Mouse (Mus musculus): ENCODE data around the gene Apon. TPM values are rescaled to one million over a fixed set of nuclear protein-coding genes. Genes with fewer than 3 reads are reported as not detected.

Gene Apon
- total RNA-seq, 2 experiments from 2014 or later, result not detected

GRCm38 (mm10) chr10:128221533-128222286 is 32.2 kb upstream of the Apon start:
- H3K27ac ChIP-seq, result no peak overlapping the region
- no peak overlapping the region for H3K4me3 ChIP-seq
- DNase-seq, result no peak
- peak; percentile 24; the same call in 1 of the 2 replicates for TF ChIP-seq CTCF (IDR thresholded peaks at IDR 0.05)
- intact Hi-C loops (cut with DNase I), result no loop called here

- DNase-seq, result no peak
- Histone ChIP-seq H3K4me3 (no peak overlapping the region), H3K27ac (no peak overlapping the region)
- intact Hi-C loops (cut with DNase I), result no loop called here
- TF ChIP-seq CTCF (IDR thresholded peaks at IDR 0.05), result no peak
Measured at GRCm38 (mm10) chr10:128225064-128225463, 28.8 kb upstream of the Apon start.

GRCm38 (mm10) chr10:128225538-128225937 is 28.4 kb upstream of the Apon start, which contains the start of gene Mip:
Gene Mip (plus strand): TSS chr10:128225838.
- intact Hi-C loops (cut with DNase I), result no loop called here
- no peak within 1 kb of the TSS for H3K4me3 ChIP-seq
- DNase-seq, result no peak
- H3K27ac ChIP-seq, result no peak within 1 kb of the TSS
- TF ChIP-seq CTCF (IDR thresholded peaks at IDR 0.05), result no peak

- TF ChIP-seq CTCF (IDR thresholded peaks at IDR 0.05), result no peak
- intact Hi-C loops (cut with DNase I), result no loop called here
- no peak overlapping the region for H3K27ac ChIP-seq
- no peak overlapping the region for H3K4me3 ChIP-seq
- DNase-seq, result no peak
Measured at GRCm38 (mm10) chr10:128227592-128227991, 26.3 kb upstream of the Apon start.

- Histone ChIP-seq H3K27ac (no peak overlapping the region), H3K4me3 (no peak overlapping the region)
- intact Hi-C loops (cut with DNase I), result no loop called here
- no peak for DNase-seq
- TF ChIP-seq CTCF (IDR thresholded peaks at IDR 0.05), result no peak
Measured at GRCm38 (mm10) chr10:128228009-128228408, 25.9 kb upstream of the Apon start.

GRCm38 (mm10) chr10:128230582-128230981 is 23.3 kb upstream of the Apon start:
- no peak for TF ChIP-seq CTCF (IDR thresholded peaks at IDR 0.05)
- intact Hi-C loops (cut with DNase I), result loop anchor here (5.0 kb wide), 1 partner anchor 42 kb away; the partner anchor contains the start of gene Stat2
- Histone ChIP-seq H3K27ac (no peak overlapping the region), H3K4me3 (no peak overlapping the region)
- DNase-seq, result no peak

GRCm38 (mm10) chr10:128231146-128231545 is 22.8 kb upstream of the Apon start:
- TF ChIP-seq CTCF (IDR thresholded peaks at IDR 0.05), result no peak
- peak overlapping the region; percentile 82 for H3K4me3 ChIP-seq
- intact Hi-C loops (cut with DNase I), result loop anchor here (5.0 kb wide), 1 partner anchor 41 kb away; the partner anchor contains the start of gene Stat2
- DNase-seq, result no peak
- H3K27ac ChIP-seq, result peak overlapping the region; percentile 95

- no peak for TF ChIP-seq CTCF (IDR thresholded peaks at IDR 0.05)
- Histone ChIP-seq H3K4me3 (peak within 1 kb of the TSS; percentile 82), H3K27ac (peak within 1 kb of the TSS; percentile 95)
- DNase-seq, result peak; percentile 92
- intact Hi-C loops (cut with DNase I), result loop anchor here (2.0 to 5.0 kb wide), 2 partner anchors 19 to 40 kb away; partner anchors contain the start of gene Stat2
Measured at GRCm38 (mm10) chr10:128231697-128232419, 22.0 kb upstream of the Apon start, which contains the start of gene Timeless. Gene Timeless (plus strand): TSS chr10:128232065.

- intact Hi-C loops (cut with DNase I), result loop anchor here (2.0 to 5.0 kb wide), 2 partner anchors 20 to 40 kb away; partner anchors contain the start of gene Stat2
- DNase-seq, result peak; percentile 42
Measured at GRCm38 (mm10) chr10:128232420-128232985, 21.4 kb upstream of the Apon start.

GRCm38 (mm10) chr10:128236321-128236720 is 17.6 kb upstream of the Apon start:
- intact Hi-C loops (cut with DNase I), result no loop called here
- Histone ChIP-seq H3K4me3 (no peak overlapping the region), H3K27ac (no peak overlapping the region; the same call in 1 of the 2 replicates)
- DNase-seq, result no peak
- no peak for TF ChIP-seq CTCF (IDR thresholded peaks at IDR 0.05)

More at GRCm38 (mm10) chr10:128232420-128232985, 21.4 kb upstream of the Apon start:
- Histone ChIP-seq H3K4me3 (peak overlapping the region; percentile 82), H3K27ac (peak overlapping the region; percentile 95)
- TF ChIP-seq CTCF (IDR thresholded peaks at IDR 0.05), result peak; percentile 81

GRCm38 (mm10) chr10:128237807-128238480 is 16.0 kb upstream of the Apon start:
- intact Hi-C loops (cut with DNase I), result no loop called here
- Histone ChIP-seq H3K27ac (peak overlapping the region; percentile 35; the same call in 1 of the 2 replicates), H3K4me3 (no peak overlapping the region)
- no peak for TF ChIP-seq CTCF (IDR thresholded peaks at IDR 0.05)
- DNase-seq, result peak; percentile 52

GRCm38 (mm10) chr10:128239140-128239539 is 14.8 kb upstream of the Apon start:
- H3K4me3 ChIP-seq, result no peak overlapping the region
- no peak for TF ChIP-seq CTCF (IDR thresholded peaks at IDR 0.05)
- intact Hi-C loops (cut with DNase I), result no loop called here
- H3K27ac ChIP-seq, result no peak overlapping the region
- DNase-seq, result no peak

Measured in gastrocnemius, adult 2 months (tissue).